Mouse (Mus musculus) forebrain, embryonic 14.5 days (tissue): Measurements from ENCODE around the gene Zfp30. TPM values are rescaled to one million over a fixed set of nuclear protein-coding genes. Genes with fewer than 3 reads are reported as not detected.
A peak's percentile ranks its signal among the peaks of the same experiment; 100 is the strongest.

Experiments
- ATAC-seq: fragments of 200-750 bp; cut with Nextera tagmentation; 2 replicates; pipeline ENCODE4 v1.8.0; 2017; ENCODE audit warnings: mild to moderate bottlenecking, moderate library complexity
- DNase-seq: peaks from one replicate; pipeline ENCODE4 v3.0.0-alpha.2; 2015; ENCODE audit warnings: low spot score
- H3K27ac ChIP-seq: fragments of 300-500 bp; sonication (generic); 2 replicates; pipeline ENCODE4 v1.5.1; 2014; ENCODE audit warnings: low read depth, mild to moderate bottlenecking, control low read depth, low read length, moderate library complexity
- H3K27me3 ChIP-seq: fragments of 300-500 bp; sonication (generic); replicated peaks from 2 replicates; pipeline ENCODE4 v1.6.1; 2014; ENCODE audit warnings: low read length, control low read depth, mixed read lengths; ENCODE audit not compliant: control insufficient read depth, insufficient read depth
- H3K36me3 ChIP-seq: fragments of 300-500 bp; sonication (generic); 2 replicates; pipeline ENCODE4 v1.6.1; 2014; ENCODE audit warnings: low read length, control low read depth; ENCODE audit not compliant: control insufficient read depth, insufficient read depth
- H3K4me1 ChIP-seq: fragments of 300-500 bp; sonication (generic); 2 replicates; pipeline ENCODE4 v1.6.1; 2014; ENCODE audit warnings: antibody characterized with exemption, low read length, control low read depth; ENCODE audit not compliant: control insufficient read depth, insufficient read depth
- H3K4me2 ChIP-seq: fragments of 300-500 bp; sonication (generic); 2 replicates; pipeline ENCODE4 v1.6.1; 2014; ENCODE audit warnings: mild to moderate bottlenecking, control low read depth, low read length
- H3K4me3 ChIP-seq: fragments of 300-500 bp; sonication (generic); 2 replicates; pipeline ENCODE4 v1.5.1; 2014; ENCODE audit warnings: low read depth, low read length, control low read depth
- H3K9ac ChIP-seq: fragments of 300-500 bp; sonication (generic); 2 replicates; pipeline ENCODE4 v1.6.1; 2014; ENCODE audit warnings: mild to moderate bottlenecking, low read length, control low read depth, moderate library complexity
- H3K9me3 ChIP-seq: fragments of 300-500 bp; sonication (generic); replicated peaks from 2 replicates; pipeline ENCODE4 v1.6.1; 2016; ENCODE audit warnings: low read length, control low read depth, mixed read lengths; ENCODE audit not compliant: control insufficient read depth
- WGBS: fragments of 180-500 bp; shearing (Covaris S2); extraction: QIAGEN DNeasy Blood & Tissue Kit; methylation state at CpG from one replicate; pipeline ENCODE4 v1.1.7; 2014; 5-methylcytosine and 5-hydroxymethylcytosine counted together
- polyA plus RNA-seq: library from polyadenylated mRNA; unstranded; fragments of >200 nt; fragmentation: Nextera tagmentation; extraction: Ambion mirVana; gene quantifications from 2 replicates; pipeline ENCODE4 v1.2.1, GENCODE M21; 2014

Gene Zfp30
- polyA plus RNA-seq, 1 experiment from 2014 or later, result 15.8 TPM

- Histone ChIP-seq H3K9ac (no peak overlapping the region), H3K4me2 (no peak overlapping the region), H3K4me1 (peaks cover 2% of the 10 kb centered on the region; the same call in 1 of the 2 replicates), H3K36me3 (peaks cover 73% of the 10 kb centered on the region), H3K27me3 (no peaks in the 10 kb centered on the region), H3K9me3 (no peaks in the 10 kb centered on the region), H3K27ac (no peak overlapping the region), H3K4me3 (no peak overlapping the region)
- 92% methylated on average over 3 of the region's 3 CpGs for WGBS
- no peak for DNase-seq
- ATAC-seq, result no peak
These were observed 9.4 kb upstream of the Zfp30 start for GRCm38 (mm10) chr7:29774371-29774770.

GRCm38 (mm10) chr7:29776568-29776967 is 7.2 kb upstream of the Zfp30 start:
- Histone ChIP-seq H3K9ac (no peak overlapping the region), H3K4me3 (no peak overlapping the region), H3K4me2 (no peak overlapping the region), H3K36me3 (peaks cover 79% of the 10 kb centered on the region), H3K9me3 (no peaks in the 10 kb centered on the region), H3K27me3 (no peaks in the 10 kb centered on the region), H3K4me1 (no peaks in the 10 kb centered on the region), H3K27ac (no peak overlapping the region)
- DNase-seq (no peak), ATAC-seq (no peak)
- 95% methylated on average over 19 of the region's 19 CpGs for WGBS

GRCm38 (mm10) chr7:29777372-29777771 is 6.4 kb upstream of the Zfp30 start:
- Histone ChIP-seq H3K27ac (no peak overlapping the region), H3K27me3 (no peaks in the 10 kb centered on the region), H3K4me3 (no peak overlapping the region), H3K4me2 (no peak overlapping the region), H3K9ac (no peak overlapping the region), H3K9me3 (no peaks in the 10 kb centered on the region), H3K36me3 (peaks cover 71% of the 10 kb centered on the region), H3K4me1 (no peaks in the 10 kb centered on the region)
- no peak for ATAC-seq
- WGBS, result 94% methylated on average over 10 of the region's 10 CpGs
- DNase-seq, result no peak

- Histone ChIP-seq H3K4me2 (peak overlapping the region; percentile 75), H3K27me3 (no peaks in the 10 kb centered on the region), H3K9me3 (no peaks in the 10 kb centered on the region), H3K9ac (peak overlapping the region; percentile 94), H3K4me3 (peak overlapping the region; percentile 84), H3K4me1 (peaks cover 16% of the 10 kb centered on the region), H3K36me3 (peaks cover 36% of the 10 kb centered on the region), H3K27ac (no peak overlapping the region)
- DNase-seq, result peak; percentile 6
- WGBS, result 54% methylated on average over 8 of the region's 8 CpGs
- ATAC-seq, result no peak
These were observed 1.2 kb downstream of the Zfp30 start for GRCm38 (mm10) chr7:29785023-29785422.

GRCm38 (mm10) chr7:29785888-29786287 is 2.1 kb downstream of the Zfp30 start:
- DNase-seq, result no peak
- Histone ChIP-seq H3K27me3 (no peaks in the 10 kb centered on the region), H3K4me2 (peak overlapping the region; percentile 75), H3K4me3 (peak overlapping the region; percentile 84), H3K9me3 (no peaks in the 10 kb centered on the region), H3K36me3 (peaks cover 42% of the 10 kb centered on the region), H3K27ac (no peak overlapping the region), H3K4me1 (peaks cover 16% of the 10 kb centered on the region), H3K9ac (peak overlapping the region; percentile 94)
- ATAC-seq, result no peak
- 78% methylated on average over 5 of the region's 5 CpGs for WGBS

GRCm38 (mm10) chr7:29792906-29793305 is 9.1 kb downstream of the Zfp30 start:
- no peak overlapping the region for H3K27ac ChIP-seq

GRCm38 (mm10) chr7:29807046-29807445 is 23.2 kb downstream of the Zfp30 start:
- ATAC-seq, result no peak
- Histone ChIP-seq H3K36me3 (no peaks in the 10 kb centered on the region), H3K27me3 (no peaks in the 10 kb centered on the region), H3K4me3 (no peak overlapping the region), H3K4me1 (no peaks in the 10 kb centered on the region), H3K9me3 (no peaks in the 10 kb centered on the region; the same call in 1 of the 2 replicates), H3K27ac (no peak overlapping the region), H3K4me2 (no peak overlapping the region), H3K9ac (no peak overlapping the region)
- 60% methylated on average over 5 of the region's 5 CpGs for WGBS
- no peak for DNase-seq

More at GRCm38 (mm10) chr7:29792906-29793305, 9.1 kb downstream of the Zfp30 start:
- peaks cover 64% of the 10 kb centered on the region for H3K36me3 ChIP-seq
- WGBS, result 45% methylated on average over 27 of the region's 27 CpGs
- no peaks in the 10 kb centered on the region for H3K27me3 ChIP-seq
- no peaks in the 10 kb centered on the region for H3K9me3 ChIP-seq
- no peak for DNase-seq
- H3K4me1 ChIP-seq, result no peaks in the 10 kb centered on the region
- H3K4me3 ChIP-seq, result no peak overlapping the region
- H3K9ac ChIP-seq, result no peak overlapping the region
- no peak for ATAC-seq
- no peak overlapping the region for H3K4me2 ChIP-seq

GRCm38 (mm10) chr7:29812244-29812643 is 28.4 kb downstream of the Zfp30 start:
- DNase-seq (no peak), ATAC-seq (no peak)
- whole genome bisulfite sequencing, result 91% methylated on average over 1 of the region's 1 CpGs
- Histone ChIP-seq H3K27ac (no peak overlapping the region), H3K9ac (no peak overlapping the region), H3K27me3 (no peaks in the 10 kb centered on the region), H3K9me3 (no peaks in the 10 kb centered on the region; the same call in 1 of the 2 replicates), H3K4me2 (no peak overlapping the region), H3K36me3 (no peaks in the 10 kb centered on the region), H3K4me3 (no peak overlapping the region), H3K4me1 (peaks cover 13% of the 10 kb centered on the region; the same call in 1 of the 2 replicates)

GRCm38 (mm10) chr7:29814381-29814780 is 30.6 kb downstream of the Zfp30 start:
- no peaks in the 10 kb centered on the region for H3K36me3 ChIP-seq
- peaks cover 19% of the 10 kb centered on the region; the same call in 1 of the 2 replicates for H3K4me1 ChIP-seq

More at GRCm38 (mm10) chr7:29814381-29814780, 30.6 kb downstream of the Zfp30 start:
- no peak overlapping the region for H3K4me3 ChIP-seq
- ATAC-seq (no peak), DNase-seq (no peak)
- peak overlapping the region; percentile 83 for H3K4me2 ChIP-seq
- H3K9me3 ChIP-seq, result no peaks in the 10 kb centered on the region
- H3K27me3 ChIP-seq, result no peaks in the 10 kb centered on the region
- H3K9ac ChIP-seq, result no peak overlapping the region
- H3K27ac ChIP-seq, result no peak overlapping the region
- 89% methylated on average over 2 of the region's 2 CpGs for WGBS
